Mouse (Mus musculus): ENCODE results near the gene Ddi2. TPM values are rescaled to one million over a fixed set of nuclear protein-coding genes. Genes with fewer than 3 reads are reported as not detected.

The Ddi2 gene
- total RNA-seq, 1 experiment from 2014 or later = 34.8 TPM

- no peak for ATAC-seq (replicated peaks; ENCODE audit: insufficient number of reproducible peaks, low FRiP score, low TSS enrichment, poor library complexity, severe bottlenecking)
Measured at GRCm38 (mm10) chr4:141641961-141642811, 81.0 kb downstream of the Ddi2 start.

DNA sequence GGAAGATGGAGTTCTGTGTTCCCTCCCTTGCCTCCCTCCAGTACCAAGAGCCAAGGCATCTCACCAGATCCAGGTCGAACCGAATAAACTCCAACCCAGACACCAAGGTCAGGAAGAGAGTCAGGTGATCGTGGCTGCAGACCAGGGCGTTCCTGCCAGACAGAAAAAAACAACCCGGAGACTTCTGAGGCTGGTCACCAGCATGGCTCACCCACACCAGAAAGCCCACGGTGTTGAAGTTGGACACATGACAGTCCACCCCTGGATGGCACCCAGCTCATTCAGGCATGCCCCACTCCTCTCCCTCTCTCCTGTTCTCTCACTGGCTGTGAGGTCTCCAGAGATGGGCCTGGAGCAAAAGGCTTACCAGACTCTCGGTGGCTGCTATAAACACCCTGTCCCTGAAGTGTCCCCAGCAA, 81.9 kb downstream of the Ddi2 start:
- ATAC-seq (replicated peaks; ENCODE audit: insufficient number of reproducible peaks, low FRiP score, low TSS enrichment, poor library complexity, severe bottlenecking) = no peak

GRCm38 (mm10) chr4:141639474-141639873, 83.7 kb downstream of the Ddi2 start:
- ATAC-seq (replicated peaks; ENCODE audit: insufficient number of reproducible peaks, low FRiP score, low TSS enrichment, poor library complexity, severe bottlenecking) = no peak

GRCm38 (mm10) chr4:141636693-141637092, 86.5 kb downstream of the Ddi2 start:
- no peak for ATAC-seq (replicated peaks; ENCODE audit: insufficient number of reproducible peaks, low FRiP score, low TSS enrichment, poor library complexity, severe bottlenecking)

- no peak for ATAC-seq (replicated peaks; ENCODE audit: insufficient number of reproducible peaks, low FRiP score, low TSS enrichment, poor library complexity, severe bottlenecking)
Measured at GRCm38 (mm10) chr4:141635991-141636390, 87.2 kb downstream of the Ddi2 start.

- ATAC-seq (replicated peaks; ENCODE audit: insufficient number of reproducible peaks, low FRiP score, low TSS enrichment, poor library complexity, severe bottlenecking) = no peak
Measured at GRCm38 (mm10) chr4:141632111-141632873, 90.9 kb downstream of the Ddi2 start.

DNA sequence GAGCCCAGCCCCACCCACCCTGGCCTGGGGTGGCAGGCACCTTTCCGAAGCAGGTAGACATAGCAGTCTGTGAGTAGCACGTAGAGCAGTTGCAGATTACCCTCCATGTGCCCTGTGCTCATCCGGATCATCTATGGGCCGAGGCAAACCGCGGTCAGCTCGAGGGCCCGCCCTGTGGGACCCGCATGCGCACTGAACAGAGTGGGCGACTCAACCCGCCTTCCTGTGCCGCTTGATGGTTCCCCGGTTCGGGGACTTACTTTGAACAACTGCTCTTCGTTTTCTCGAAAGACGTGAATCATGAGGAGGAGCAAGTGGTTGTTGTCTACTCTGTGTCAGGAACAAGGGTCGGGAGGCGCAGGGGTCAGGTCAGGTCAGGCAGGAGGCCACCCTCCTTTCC, 92.0 kb downstream of the Ddi2 start:
- ATAC-seq (replicated peaks; ENCODE audit: insufficient number of reproducible peaks, low FRiP score, low TSS enrichment, poor library complexity, severe bottlenecking) = no peak

DNA sequence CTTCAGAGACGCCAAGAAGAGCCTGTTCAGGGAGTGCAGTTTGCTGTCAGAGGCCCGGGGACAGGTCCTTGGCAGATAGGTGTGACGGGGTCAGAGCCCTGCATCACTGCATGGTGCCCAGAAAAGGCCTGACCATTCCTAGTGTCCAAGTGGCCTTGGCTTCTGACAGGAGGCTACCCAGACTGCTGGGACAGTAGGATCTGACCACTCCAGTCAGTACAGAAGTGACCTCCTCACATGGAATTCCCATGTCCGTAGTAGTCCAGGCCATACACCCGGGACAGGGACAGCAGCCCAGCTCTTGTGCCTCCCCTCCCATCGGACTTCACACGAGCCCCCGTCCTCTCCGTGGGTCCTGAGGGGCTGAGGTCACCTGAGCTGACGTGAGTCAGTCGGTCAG, 93.2 kb downstream of the Ddi2 start:
- ATAC-seq (replicated peaks; ENCODE audit: insufficient number of reproducible peaks, low FRiP score, low TSS enrichment, poor library complexity, severe bottlenecking) = no peak

DNA sequence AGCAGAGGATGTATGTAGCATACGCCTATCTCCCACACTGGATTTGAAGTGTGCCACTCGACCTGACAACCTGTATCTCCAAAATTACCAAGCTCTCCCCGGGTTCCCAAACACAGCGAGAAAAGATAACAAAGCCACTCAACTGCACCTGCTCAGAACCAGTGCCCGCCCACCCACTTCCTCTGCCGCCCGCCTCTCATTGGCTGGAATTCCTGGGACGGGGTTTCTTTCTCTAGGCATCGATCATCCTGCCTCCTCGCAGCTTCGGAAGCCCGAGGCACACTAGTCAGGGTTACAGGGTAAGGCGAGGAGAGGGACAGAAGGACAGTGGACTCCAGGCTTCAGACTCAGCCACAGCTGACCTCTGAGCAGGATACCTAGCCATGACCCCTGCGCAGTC, 94.6 kb downstream of the Ddi2 start:
- no peak for ATAC-seq (replicated peaks; ENCODE audit: insufficient number of reproducible peaks, low FRiP score, low TSS enrichment, poor library complexity, severe bottlenecking)

Other genes starting within 250 kb of the Ddi2 start
- gene Spen, start 184.8 kb downstream of the Ddi2 start, total RNA-seq (2017) = 39.8 to 81.5 TPM (median 48.1 TPM) in 3 replicates
- gene Fblim1, start 117.3 kb downstream of the Ddi2 start, total RNA-seq (2017) = not detected in 3 replicates
- not detected in 3 replicates for gene Tmem82, start 104.8 kb downstream of the Ddi2 start, total RNA-seq (2017)
- gene Slc25a34, start 99.6 kb downstream of the Ddi2 start, total RNA-seq (2017) = not detected in 3 replicates
- 14.4 to 16.5 TPM (median 15.7 TPM) in 3 replicates for gene Plekhm2, start 58.5 kb downstream of the Ddi2 start, total RNA-seq (2017)
- gene Rsc1a1, start 37.8 kb downstream of the Ddi2 start, total RNA-seq (2017) = 7.4 TPM in 1 of 3 replicates, not detected in the others
- not detected in 3 replicates for gene Agmat, start 23.3 kb upstream of the Ddi2 start, total RNA-seq (2017)
- gene Dnajc16, start 67.5 kb upstream of the Ddi2 start, total RNA-seq (2017) = 5.1 to 7.6 TPM (median 6.4 TPM) in 3 replicates
- gene Casp9, start 70.2 kb upstream of the Ddi2 start, total RNA-seq (2017) = 23.4 to 41.6 TPM (median 39.5 TPM) in 3 replicates
- gene Cela2a, start 102.7 kb upstream of the Ddi2 start, total RNA-seq (2017) = not detected in 3 replicates
- not detected in 3 replicates for gene Ctrc, start 122.9 kb upstream of the Ddi2 start, total RNA-seq (2017)
- 190 to 273 TPM (median 198 TPM) in 3 replicates for gene Efhd2, start 151.5 kb upstream of the Ddi2 start, total RNA-seq (2017)

Data from monocyte, adult 5-6 weeks (primary cell).